Mouse (Mus musculus): Measurements from ENCODE around the gene Fbxo48.

GRCm38 (mm10) chr11:16992880-16993279 lies 41.7 kb downstream of the Fbxo48 start:
- TF ChIP-seq CTCF (IDR thresholded peaks at IDR 0.05; ENCODE audit: low read depth): no peak
- TF ChIP-seq EP300 (IDR thresholded peaks at IDR 0.05; ENCODE audit: low read depth): no peak
